Mouse (Mus musculus) mouse embryonic stem cell (cell line): ENCODE data around the gene Tas2r110.

Experiments
- in situ Hi-C, 2 experiments: fragments of 300-500 bp; cut with MboI; formaldehyde crosslinking; loops; 1 replicate in 1 of 2; 3 replicates in 1 of 2; pipeline ENCODE4 v1.14.3; 2019 to 2020; ENCODE audit warnings: low sequenced_read_pairs in 2 of 2, low pct_unique_long_range_greater_than_20kb in 1 of 2, mixed read lengths in 1 of 2; ENCODE audit not compliant: unreplicated experiment in 1 of 2

Gene Tas2r110

GRCm38 (mm10) chr6:132867708-132868107 is at the start of gene Tas2r110:
Gene Tas2r110, plus strand, starts transcription at chr6:132868008.
- in situ Hi-C loops = no loop called here

DNA sequence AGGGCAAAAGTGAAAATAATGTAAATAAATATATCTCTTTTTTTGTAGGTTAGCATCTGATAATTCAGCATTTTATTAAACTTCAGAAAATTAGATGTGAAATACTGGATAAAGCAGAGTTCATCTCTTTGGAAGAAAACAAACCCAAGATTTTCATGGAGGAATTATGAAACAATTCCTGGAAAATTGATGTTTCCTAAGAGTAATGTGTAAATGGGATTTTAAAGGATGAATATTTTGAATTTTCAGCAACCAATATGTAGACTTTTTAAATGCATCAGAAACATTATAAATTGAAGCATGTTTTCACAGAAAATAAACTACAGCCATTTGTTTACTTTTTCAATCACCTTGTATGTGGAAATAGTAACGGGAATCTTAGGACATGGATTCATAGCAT is 21.0 kb upstream of the Tas2r110 start, which contains the start of gene Tas2r123:
Tas2r123 (plus strand) TSS at position 301 of the 400 bp plus-strand sequence.
- in situ Hi-C loops = no loop called here

GRCm38 (mm10) chr6:132855138-132855537 is 12.7 kb upstream of the Tas2r110 start, which contains the start of gene Tas2r116:
Gene Tas2r116, plus strand, starts transcription at chr6:132855438.
- in situ Hi-C loops = no loop called here

DNA sequence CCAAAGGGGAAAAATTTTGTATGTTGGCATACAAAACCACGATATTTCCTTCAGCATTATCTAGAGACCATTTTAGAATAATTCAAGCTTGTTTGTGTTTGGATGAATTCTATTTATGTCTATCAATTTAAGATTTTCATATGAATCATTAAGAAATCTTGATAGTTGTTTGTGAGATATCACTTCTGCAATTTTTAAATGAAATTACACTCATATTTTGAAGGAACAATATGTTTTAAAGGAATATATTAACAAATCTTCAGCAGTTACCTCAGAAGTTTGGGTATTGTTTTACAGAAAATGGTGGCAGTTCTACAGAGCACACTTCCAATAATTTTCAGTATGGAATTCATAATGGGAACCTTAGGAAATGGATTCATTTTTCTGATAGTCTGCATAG is 24.9 kb downstream of the Tas2r110 start, which contains the start of gene Tas2r113:
Tas2r113 (plus strand) TSS at position 301 of the 400 bp plus-strand sequence.
- in situ Hi-C loops = no loop called here

DNA sequence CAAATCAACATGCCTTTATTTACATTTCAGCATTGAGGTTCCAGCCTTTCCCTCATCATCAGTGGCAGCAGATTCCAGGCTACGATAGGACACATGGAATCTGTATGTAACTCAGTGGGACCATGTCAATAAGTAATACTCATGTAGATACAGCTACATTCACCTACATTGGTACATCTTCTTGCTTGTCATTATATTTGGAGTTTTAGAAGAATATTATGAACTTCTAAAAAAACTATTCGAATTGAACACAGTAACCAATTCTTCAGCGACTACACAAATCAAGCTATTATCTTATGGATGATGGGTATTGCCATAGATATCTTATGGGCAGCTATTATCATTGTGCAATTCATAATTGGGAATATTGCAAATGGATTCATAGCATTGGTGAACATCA is 41.5 kb downstream of the Tas2r110 start, which contains the start of gene Tas2r125:
Tas2r125 (plus strand) TSS at position 301 of the 400 bp plus-strand sequence.
- in situ Hi-C loops = no loop called here
